Mouse (Mus musculus) left cerebral cortex, adult 2 months (tissue): Measurements from ENCODE around the gene Olfml2b. TPM values are rescaled to one million over a fixed set of nuclear protein-coding genes. Genes with fewer than 3 reads are reported as not detected.
A peak's percentile ranks its signal among the peaks of the same experiment; 100 is the strongest.

ENCODE experiments used
- DNase-seq, 2 experiments: peaks; one replicate each; pipeline ENCODE4 v3.0.0; 2021 to 2022; ENCODE audit warnings: low spot score in 2 of 2, mixed read lengths in 1 of 2; ENCODE audit errors: extremely low spot score in 1 of 2
- H3K27ac ChIP-seq: fragments of 200-600 bp; 2 replicates; pipeline ENCODE4 v1.8.1; 2022
- H3K4me3 ChIP-seq: fragments of 200-600 bp; 2 replicates; pipeline ENCODE4 v1.8.1; 2022
- CTCF ChIP-seq: fragments of 200-600 bp; IDR thresholded peaks from 2 replicates; pipeline ENCODE4 v1.8.1; 2022; ENCODE audit warnings: antibody characterized with exemption, mild to moderate bottlenecking, moderate library complexity
- intact Hi-C: fragments of 180-260 bp; cut with DNase I; formaldehyde crosslinking; loops from one replicate; pipeline ENCODE4 v1.15.1; 2025
- total RNA-seq, 2 experiments: library from RNA; stranded (reverse); gene quantifications; 2 replicates each; pipeline ENCODE4 v1.2.3; 2021

Gene Olfml2b
- total RNA-seq, 2 experiments from 2014 or later: 2.9 to 3.2 TPM

DNA sequence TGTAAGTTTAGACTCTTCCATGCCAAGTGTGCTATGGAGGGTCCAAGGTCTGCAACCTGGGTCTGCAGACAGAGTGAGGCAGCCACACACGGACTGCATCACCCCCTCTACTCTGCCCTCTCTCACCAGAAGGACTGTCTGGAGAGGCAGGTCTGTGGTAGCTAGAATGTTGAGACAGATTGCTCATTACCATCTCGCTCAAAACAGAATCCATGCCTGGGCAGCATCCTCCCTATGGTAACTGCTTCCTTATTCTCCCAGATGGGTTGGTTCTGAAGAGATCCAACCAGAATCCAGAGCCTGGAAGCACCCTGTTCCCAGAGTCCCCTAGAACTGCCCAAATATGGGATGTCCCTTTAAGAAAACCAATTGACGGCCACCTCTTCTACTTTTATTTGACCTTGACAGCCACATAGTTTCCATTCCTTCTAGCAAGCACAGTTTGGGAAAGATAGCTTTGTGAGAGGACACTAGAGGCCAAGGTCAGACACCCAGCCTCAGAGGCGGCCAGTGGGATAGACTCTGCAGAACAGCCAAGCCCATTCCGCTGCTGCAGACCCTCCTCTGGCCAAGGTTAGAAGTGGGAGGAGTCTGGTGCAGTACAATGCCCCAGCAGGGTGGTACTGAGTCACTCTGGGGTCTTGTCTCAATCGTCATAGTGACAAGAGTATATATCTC lies 6.9 kb downstream of the Olfml2b start:
- no peak for TF ChIP-seq CTCF
- Histone ChIP-seq H3K4me3 (no peak overlapping the region), H3K27ac (no peak overlapping the region)
- no peak for DNase-seq
- intact Hi-C loops: no loop called here

DNA sequence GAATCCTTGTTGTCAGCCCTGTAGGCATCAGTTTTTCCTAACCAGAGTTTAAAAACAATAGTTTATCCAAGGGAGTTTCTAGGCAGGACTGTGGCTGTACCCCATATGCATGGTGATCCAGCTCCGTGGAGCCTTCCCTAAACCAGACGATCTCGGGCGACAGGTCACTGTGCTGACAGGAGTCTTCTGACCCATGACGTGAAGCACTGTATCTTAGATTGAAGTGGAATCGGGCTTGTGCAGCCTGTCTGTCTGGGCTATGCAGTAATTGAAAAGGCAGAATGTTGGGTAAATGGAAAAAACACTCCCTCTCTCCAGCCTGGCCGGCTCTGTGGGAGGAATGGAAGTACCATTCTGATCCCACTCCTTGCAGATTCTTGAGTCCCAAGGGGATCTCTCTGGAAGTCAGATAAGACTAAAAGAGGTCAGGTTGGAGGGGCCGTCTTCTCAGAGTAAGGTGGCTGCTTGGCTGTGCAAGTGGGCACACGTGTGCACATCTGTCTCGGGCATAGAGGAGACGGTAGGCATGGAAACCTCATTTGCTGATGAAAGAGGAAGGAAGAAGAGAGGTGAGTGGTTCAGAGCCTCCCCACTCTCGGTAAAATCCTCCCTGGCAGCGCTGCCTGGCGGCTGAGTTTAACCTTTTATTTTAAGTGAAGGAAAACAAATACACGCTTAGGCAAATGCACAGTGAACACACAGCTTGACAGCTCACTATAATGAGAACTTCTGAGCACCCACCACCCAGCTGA lies 7.8 kb downstream of the Olfml2b start:
- DNase-seq: no peak
- Histone ChIP-seq H3K4me3 (no peak overlapping the region), H3K27ac (no peak overlapping the region)
- TF ChIP-seq CTCF: no peak
- intact Hi-C loops: no loop called here

DNA sequence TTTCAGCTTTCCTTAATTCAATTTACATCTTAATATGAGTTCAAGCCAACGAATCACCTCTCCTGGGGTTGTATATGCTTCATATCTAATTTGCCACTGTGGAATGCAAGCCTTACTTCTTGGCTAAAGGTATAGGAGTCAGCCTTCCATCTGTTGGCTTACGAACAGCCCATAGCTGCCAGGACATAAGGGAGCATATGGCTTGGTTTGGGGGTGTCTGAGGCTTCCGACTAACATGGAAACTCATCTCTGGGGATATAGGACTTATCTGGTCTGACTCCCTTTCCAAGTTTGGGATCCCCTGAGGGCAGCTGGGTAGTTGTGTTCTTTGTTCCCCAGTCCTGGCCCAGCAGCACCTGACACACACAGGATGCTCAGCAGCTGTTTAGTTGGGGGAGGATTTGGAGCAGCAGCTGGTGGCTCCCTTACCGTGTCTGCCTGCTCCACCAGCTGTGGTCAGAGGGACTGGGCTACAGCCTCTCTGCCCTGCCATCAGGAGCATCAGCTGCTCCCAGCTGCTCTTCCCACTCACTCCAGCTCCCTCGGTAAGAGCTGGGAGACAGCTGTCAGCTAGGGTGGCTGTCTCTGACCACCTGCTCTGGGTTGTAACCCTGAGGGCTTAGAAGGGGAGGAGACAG lies 11.1 kb downstream of the Olfml2b start:
- no peak overlapping the region for H3K4me3 ChIP-seq
- peak in 1 of 2 experiments; percentile 25 for DNase-seq

DNA sequence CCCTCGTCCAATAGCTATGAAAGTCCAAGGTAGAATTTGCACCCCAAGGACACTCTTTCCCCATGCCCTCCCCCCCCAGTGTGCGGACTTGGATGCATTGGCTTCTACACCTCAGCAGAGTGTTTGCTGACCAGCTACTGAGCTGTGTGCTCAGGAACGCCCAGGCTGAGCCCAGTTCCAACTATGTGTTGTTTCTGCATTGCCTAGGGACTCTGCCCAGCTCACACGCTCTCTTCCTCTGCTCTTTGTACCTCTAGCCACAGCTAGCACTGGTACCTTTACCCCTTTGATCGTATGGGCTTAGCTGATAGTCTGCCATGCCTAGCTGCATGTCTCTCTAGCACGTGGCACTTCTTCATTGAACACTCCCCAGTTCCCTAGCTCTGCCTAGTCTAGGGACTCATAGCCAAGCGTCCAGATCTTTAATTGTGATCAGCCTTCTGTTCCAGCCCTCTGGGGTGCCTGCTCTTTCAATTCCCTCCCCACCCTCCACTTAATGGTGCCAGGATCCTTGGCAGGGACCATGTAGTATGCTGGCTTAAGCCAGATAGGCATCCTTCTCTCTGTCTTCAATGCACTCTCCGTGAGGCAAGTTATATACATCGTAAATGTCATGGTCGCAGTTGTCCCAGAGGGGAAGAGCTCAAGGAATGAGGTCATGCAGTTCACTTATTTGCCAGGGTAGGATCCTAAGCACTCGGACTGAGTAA lies 12.3 kb downstream of the Olfml2b start:
- DNase-seq: no peak
- TF ChIP-seq CTCF: no peak
- intact Hi-C loops: no loop called here
- Histone ChIP-seq H3K27ac (no peak overlapping the region), H3K4me3 (no peak overlapping the region)

More for the DNA sequence above, 11.1 kb downstream of the Olfml2b start:
- intact Hi-C loops: no loop called here
- TF ChIP-seq CTCF: no peak
- H3K27ac ChIP-seq: peak overlapping the region; percentile 13; the same call in 1 of the 2 replicates

DNA sequence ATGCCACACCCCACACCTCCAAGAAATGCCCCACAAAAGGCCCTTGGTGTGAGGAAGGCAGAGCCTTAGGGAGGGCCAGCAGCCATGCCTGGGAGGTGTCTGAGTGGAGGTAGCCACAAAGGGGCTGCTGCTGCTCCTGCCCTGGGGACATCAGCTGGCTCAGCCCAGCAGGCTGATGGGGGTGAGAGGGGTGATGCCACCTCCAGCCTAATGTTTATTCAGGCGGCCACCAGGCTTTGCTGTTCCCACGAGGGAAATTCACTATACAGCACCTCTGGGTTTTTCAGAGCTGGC lies 12.8 kb downstream of the Olfml2b start:
- Histone ChIP-seq H3K27ac (no peak overlapping the region), H3K4me3 (no peak overlapping the region)
- TF ChIP-seq CTCF: no peak
- intact Hi-C loops: no loop called here
- no peak for DNase-seq

DNA sequence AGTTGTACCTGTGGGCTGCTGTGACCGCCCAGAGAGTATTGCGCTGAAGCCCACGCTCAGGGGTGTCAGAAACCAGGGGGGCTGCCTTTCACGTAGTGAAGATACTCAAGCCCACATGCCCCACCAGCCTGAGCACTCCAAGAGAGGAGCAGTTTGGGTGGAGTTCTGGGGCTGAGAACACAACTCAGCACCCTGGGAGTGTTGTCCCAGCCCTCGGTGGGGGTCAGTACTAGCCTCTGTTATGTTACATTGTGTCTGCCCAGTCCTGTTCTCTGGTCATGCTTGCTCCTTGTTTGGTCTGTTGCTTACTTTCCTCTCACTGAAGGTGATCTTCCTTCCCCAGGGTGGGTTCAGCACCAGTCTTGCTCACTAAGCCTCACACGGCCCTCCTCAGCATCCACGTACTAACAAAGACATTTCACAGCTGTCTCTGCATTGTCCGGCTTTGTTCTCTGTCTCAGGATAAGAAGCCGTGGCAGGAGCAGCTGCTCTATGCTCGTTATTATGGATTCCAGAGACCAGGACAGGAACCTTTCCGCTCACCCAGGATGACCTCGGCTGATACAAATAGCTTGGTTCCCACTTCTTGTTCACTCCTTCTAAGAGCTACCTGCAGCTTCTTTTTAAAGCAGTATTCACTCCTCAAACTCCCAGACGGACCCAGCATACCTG lies 13.4 kb downstream of the Olfml2b start:
- DNase-seq: no peak
- H3K27ac ChIP-seq: no peak overlapping the region
- no peak overlapping the region for H3K4me3 ChIP-seq
- intact Hi-C loops: no loop called here
- TF ChIP-seq CTCF: no peak

DNA sequence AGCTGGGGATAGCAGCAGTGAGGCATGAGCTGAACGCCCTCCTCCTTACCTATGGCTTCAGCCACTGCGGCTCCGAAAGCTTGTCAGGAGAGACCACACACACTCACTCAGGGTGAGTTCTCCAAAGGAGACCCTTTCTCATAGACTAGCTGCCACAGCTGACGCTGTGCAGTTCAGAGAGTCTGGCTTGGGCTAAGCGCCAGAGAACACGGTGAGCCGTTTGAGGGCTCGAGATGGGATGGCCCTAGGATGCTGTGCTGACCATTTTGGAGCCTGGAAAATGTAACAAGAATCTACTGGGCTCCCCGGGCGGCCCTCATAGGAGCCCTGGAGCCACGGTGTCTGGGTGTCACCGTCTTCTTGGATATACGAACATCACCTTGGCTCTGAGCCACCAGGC lies 14.9 kb downstream of the Olfml2b start:
- Histone ChIP-seq H3K27ac (no peak overlapping the region), H3K4me3 (no peak overlapping the region)
- no peak for TF ChIP-seq CTCF
- no peak for DNase-seq
- intact Hi-C loops: no loop called here

DNA sequence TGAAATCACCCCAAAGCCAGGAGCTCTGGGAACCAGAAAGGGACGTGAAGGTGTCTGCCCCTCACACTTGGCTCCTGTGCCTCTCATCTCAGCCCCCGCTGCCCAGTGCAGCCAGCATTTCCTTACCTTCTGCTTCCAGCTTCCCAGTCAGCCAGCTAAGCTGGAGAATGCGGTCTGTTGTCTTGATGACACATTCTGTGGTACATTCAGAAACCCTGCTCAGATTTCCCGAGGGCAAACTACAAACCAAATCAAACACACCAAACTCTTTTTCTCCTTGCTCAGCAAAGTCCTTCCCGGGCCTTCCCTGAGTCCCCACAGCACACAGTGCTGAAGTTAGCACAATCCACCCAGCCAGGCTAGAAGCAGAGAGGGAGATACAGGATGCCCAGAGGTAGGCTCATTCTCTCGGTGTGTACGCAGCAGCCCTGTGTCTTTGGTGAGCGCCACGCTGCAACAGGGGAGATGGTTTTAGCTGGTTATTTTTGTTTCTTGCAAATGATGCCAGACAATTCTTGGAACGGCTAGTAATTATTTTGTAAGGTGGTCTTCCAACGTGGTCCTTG lies 20.4 kb downstream of the Olfml2b start:
- Histone ChIP-seq H3K27ac (no peak overlapping the region), H3K4me3 (no peak overlapping the region)
- no peak for DNase-seq
- no peak for TF ChIP-seq CTCF
- intact Hi-C loops: no loop called here

DNA sequence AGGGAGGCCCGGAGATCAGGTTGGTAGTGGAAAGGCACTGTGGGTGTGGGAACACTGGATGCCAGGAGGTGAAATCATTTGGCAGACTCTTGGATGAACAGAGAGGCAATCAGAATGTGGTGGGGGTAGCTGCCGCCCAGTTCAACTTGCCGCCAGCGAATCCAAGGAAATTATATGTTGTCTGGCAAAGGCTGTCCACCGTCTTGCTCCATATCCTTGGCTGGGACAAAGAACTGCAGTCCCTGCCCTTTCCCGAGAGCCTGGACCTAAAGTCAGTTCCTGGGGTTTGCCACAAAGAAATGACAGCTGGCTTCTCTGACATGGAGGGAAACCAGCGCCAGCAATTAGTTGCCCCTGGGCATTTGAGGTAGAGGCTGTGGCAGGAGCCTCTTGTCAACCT lies 20.9 kb downstream of the Olfml2b start:
- no peak overlapping the region for H3K4me3 ChIP-seq
- no peak overlapping the region for H3K27ac ChIP-seq
- no peak for DNase-seq
- intact Hi-C loops: no loop called here
- TF ChIP-seq CTCF: no peak

DNA sequence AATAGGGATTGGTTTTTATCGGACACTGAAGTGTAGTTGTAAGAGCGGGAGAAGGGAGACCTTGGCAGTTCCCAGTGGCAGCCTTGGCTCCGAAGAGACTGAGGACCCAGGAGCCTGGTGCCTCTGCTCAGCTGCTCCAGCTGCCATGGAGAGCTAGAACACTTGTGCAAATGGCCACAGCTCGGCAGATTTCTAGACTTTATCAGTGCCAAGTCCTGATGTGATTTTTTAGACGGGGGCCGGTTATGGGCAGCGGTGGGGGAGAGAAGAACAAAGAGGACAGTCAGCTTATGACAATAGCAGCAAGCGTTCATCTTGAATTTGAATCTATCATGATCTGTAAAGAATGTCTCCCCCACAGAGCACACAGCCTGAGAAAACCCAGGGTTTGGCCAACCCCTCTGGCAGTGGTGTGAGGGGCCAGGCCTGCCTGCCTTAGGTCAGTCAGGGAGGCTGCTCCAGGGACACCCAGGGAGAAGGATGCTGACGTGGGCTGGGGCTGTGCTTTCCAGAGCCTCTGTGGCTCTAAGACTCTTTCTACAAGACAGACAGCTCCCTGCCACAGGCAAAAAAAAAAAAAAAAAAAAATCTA lies 29.9 kb downstream of the Olfml2b start:
- H3K27ac ChIP-seq: no peak overlapping the region

DNA sequence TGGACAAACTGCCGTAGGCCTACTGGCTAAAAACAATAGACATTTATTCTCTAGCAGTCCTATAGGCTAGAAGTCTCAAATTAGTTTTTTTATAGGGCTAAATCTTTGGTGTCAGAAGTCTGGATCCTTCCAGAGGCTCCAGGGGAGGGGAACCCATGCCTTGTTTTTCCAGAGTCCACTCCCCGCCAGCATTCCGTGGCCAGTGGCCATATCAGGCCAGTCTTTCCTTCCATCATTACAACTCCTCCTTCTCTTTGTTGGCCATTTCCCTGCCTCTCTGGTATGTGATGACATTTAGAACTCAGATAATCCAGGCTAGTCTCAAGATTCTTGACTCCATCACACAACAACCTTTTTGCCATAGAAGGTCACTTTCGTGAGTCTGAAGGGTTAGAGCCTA lies 33.3 kb downstream of the Olfml2b start:
- H3K4me3 ChIP-seq: no peak overlapping the region
- no peak for DNase-seq
- intact Hi-C loops: no loop called here
- H3K27ac ChIP-seq: no peak overlapping the region
- TF ChIP-seq CTCF: no peak

More for the DNA sequence above, 29.9 kb downstream of the Olfml2b start:
- H3K4me3 ChIP-seq: no peak overlapping the region
- intact Hi-C loops: no loop called here
- no peak for TF ChIP-seq CTCF
- no peak for DNase-seq
